Mouse (Mus musculus): ENCODE measurements around the gene Tgm7.

DNA sequence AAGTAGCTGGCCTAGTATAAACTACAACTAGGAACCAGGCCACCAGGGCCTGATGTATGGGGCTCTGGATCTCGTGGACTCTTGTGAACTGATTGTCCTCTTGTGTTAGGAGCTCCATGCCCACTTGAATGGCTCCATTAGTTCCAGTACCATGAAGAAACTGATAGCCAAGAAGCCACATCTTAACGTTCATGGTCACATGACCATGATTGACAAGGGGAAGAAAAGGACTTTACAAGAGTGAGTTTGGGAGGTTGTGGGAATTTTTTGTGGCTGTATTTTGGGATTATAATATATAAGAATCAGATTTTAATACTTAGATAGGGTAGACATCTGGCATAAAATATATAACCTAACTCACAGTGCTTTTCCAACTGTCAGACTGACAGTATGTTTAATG, 32.8 kb upstream of the Tgm7 start:
- no peak for TF ChIP-seq POLR2A (IDR thresholded peaks at IDR 0.05; ENCODE audit: borderline replicate concordance, extremely low read depth, low read depth, low read length)
- no peak for TF ChIP-seq CTCF (IDR thresholded peaks at IDR 0.05; ENCODE audit: insufficient read depth, low read length)
